Mouse (Mus musculus): ENCODE measurements around the gene Plxnb1.

Plxnb1 gene

DNA sequence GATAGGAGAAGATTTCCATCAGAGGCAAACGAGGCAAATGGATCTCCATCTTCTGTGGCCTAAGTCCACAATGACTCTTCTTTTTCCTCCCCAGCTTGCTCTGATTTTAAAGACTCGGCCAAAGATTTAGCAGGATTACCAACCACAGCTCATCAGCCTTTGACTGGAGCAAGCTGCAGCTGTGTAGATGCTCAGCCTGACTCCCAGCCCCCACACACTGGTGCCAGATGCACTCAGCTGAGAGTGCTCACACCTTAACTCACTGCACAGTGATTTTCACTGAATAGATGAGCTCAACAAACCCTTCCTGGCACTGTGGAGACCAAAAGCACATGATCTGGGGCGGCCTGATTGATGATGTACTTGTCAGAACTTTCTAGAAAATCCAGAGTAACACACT, 66.8 kb downstream of the Plxnb1 start, which contains the start of gene Fbxw21:
Fbxw21 (minus strand) TSS at position 101 of the 400 bp plus-strand sequence.
- no peak for DNase-seq (ENCODE audit: low spot score)

DNA sequence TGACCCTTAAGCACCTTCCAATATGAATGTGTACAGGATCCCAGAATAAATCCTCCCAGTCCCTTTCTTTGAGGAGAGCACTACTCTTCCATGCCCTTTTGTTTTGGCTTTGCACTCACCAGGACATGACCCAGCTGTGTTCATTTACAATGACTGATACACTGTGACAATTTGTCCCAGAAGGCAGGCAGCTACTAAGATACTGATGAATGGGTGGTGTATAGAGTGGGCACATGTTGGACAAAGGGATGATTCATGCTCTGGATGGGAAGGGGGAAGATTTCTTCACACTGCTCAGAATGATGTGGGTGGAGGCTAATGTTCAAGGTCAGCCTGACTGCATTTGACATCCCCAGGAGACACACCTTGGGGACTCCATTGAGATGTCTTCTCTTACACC, 72.1 kb downstream of the Plxnb1 start:
- DNase-seq (ENCODE audit: low spot score): no peak

All from ovary, postnatal 14 days (tissue).